Mouse (Mus musculus) lung, adult 2 months (tissue): ENCODE measurements around the gene Fgr. TPM values are rescaled to one million over a fixed set of nuclear protein-coding genes. Genes with fewer than 3 reads are reported as not detected.

Experiments
- DNase-seq: peaks from one replicate; pipeline ENCODE4 v3.0.0; 2022
- H3K4me1 ChIP-seq: fragments of 200-500 bp; 2 replicates; pipeline ENCODE4 v1.6.1; 2011; ENCODE audit warnings: low read length; ENCODE audit not compliant: control insufficient read depth, insufficient read depth
- H3K4me3 ChIP-seq: fragments of 200-500 bp; replicated peaks from 2 replicates; pipeline ENCODE3; 2011; ENCODE audit warnings: low read depth, mild to moderate bottlenecking, control low read depth, low read length; ENCODE audit errors: extremely low read depth
- CTCF ChIP-seq: fragments of 200-500 bp; IDR thresholded peaks from 2 replicates; pipeline ENCODE4 v1.5.1; 2011; ENCODE audit warnings: mild to moderate bottlenecking, low read length, control low read depth; ENCODE audit not compliant: insufficient read depth
- POLR2A ChIP-seq: fragments of 200-500 bp; IDR thresholded peaks from 2 replicates; pipeline ENCODE4 v1.6.1; 2011; ENCODE audit warnings: low read depth, mild to moderate bottlenecking, control low read depth, low read length, borderline replicate concordance; ENCODE audit errors: extremely low read depth
- WGBS: fragments of 180-500 bp; shearing (Covaris S2); methylation state at CpG from one replicate; pipeline ENCODE4 v1.1.7; 2018; 5-methylcytosine and 5-hydroxymethylcytosine counted together
- polyA plus RNA-seq: library from polyadenylated mRNA; depleted of rRNA; stranded (reverse); fragments of >200 nt; gene quantifications from 2 replicates; pipeline ENCODE4 v1.2.3, GENCODE M21; 2012

Fgr gene
- polyA plus RNA-seq, 1 experiment: 19.1 TPM

DNA sequence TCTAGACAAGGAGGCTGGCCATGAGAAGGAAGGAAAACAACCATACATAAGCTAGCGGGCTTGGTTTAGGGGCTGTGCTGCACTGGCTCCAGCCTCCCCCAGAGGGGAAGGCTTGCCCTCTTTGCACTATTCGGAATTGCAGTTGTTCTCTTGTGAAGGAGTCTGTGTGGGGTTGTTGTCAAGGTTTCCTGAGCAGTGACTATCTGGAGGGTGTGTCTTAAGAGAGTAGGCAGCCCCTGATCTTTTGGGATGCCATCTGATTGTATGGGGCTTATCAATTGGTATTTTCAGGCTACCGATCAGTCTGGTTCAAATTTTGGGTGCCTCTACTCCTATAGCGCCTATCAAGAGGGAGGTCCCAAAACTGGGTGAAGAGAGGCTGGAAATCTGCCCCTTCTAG is 68.3 kb downstream of the Fgr start:
- no peak overlapping the region for H3K4me3 ChIP-seq
- no peak for DNase-seq
- H3K4me1 ChIP-seq: peaks cover 25% of the 10 kb centered on the region
- no peak for TF ChIP-seq CTCF
- TF ChIP-seq POLR2A: no peak
- WGBS: 60% methylated on average over 4 of the region's 4 CpGs

DNA sequence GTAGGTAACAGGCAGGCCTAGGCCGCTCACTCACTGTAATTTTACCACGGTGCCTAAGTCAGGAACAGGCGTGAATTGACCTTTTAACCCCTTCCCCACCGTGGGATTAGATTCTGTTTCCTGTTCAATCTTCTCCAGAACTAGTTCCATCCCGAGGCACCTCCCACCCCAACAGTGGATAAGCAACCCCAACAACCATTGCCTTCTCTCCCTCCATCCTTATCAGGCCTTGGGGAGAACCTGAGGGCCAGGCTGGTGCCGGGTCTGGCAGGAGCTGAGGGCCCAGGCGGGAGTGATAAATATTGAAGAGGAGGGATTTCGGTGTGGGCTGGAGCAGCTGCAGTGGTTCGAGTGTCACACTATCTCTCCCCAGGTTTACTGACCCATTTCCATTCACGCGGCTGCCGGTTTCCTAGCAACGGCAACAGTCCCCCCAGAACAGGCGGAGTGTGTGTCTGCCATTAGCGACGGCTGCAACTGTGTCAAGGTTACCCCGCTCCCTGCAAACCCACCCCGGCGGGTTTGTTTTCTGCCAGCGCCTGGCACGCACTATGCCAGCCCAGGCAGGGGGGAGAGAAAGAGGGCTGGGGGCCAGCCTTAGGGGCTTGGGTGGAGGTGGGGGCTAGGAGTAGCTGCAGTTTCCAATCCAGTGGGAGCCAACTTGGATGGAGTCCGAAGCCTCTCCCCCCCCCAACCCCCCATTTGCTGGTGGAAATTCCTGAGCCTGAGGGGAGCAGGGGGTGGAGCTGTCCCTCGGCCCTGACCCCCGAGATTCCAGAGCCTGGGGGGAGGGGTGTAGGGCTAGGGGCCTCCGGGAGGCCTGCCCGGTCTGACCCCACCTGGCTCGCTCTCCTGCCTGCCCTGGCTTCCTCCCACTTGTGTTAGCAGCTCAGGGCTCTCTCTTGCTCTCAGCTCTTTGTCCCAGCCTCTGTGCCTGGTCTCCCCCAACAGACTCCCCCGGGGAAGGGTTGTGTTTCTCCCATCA is 69.0 kb downstream of the Fgr start:
- no peak for TF ChIP-seq POLR2A
- no peak for TF ChIP-seq CTCF
- WGBS: 40% methylated on average over 28 of the region's 28 CpGs
- Histone ChIP-seq H3K4me3 (no peak overlapping the region), H3K4me1 (peaks cover 20% of the 10 kb centered on the region)
- DNase-seq: no peak

DNA sequence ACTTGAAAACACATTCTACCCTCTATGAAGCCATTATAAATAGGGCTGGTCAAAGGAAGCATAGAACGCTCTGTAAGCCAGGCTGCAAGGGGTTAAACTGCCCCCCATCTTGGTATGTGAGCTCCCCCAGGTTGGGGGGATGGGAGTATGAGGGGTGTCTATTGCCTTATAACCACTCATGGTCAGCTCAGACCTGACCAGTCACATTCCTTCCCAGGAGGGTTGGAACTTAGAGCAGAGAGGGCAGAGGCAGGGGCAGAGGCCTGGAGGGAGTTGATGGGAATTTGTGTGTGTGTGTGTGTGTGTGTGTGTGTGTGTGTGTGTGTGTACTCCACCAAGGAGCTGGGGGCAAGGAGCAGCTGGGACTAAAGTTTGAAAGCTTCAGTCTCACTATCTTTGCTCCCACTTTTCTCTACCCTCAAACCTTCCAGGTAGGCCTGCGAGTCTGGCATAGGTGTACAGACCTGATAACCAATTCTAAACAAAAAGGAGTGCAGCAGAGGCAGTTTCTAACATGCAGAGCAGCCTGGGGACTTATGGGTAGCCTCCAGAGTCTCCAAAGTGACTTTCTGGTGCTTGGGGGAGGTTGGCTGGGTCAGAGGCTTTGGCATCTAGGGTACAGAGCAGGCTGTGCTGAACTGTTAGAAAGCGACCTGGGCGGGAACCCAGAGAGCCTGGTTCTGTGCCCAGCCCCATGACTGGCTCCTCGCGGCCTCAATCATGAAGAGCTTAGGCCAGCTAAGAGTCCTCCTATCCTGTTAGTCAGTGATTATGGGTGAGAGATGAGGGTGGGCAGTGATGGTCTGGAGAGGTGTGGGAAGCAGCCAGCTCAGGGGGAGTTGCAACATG is 70.1 kb downstream of the Fgr start:
- H3K4me1 ChIP-seq: peaks cover 20% of the 10 kb centered on the region
- no peak for TF ChIP-seq CTCF
- TF ChIP-seq POLR2A: no peak
- 51% methylated on average over 6 of the region's 6 CpGs for WGBS
- no peak overlapping the region for H3K4me3 ChIP-seq
- DNase-seq: no peak

DNA sequence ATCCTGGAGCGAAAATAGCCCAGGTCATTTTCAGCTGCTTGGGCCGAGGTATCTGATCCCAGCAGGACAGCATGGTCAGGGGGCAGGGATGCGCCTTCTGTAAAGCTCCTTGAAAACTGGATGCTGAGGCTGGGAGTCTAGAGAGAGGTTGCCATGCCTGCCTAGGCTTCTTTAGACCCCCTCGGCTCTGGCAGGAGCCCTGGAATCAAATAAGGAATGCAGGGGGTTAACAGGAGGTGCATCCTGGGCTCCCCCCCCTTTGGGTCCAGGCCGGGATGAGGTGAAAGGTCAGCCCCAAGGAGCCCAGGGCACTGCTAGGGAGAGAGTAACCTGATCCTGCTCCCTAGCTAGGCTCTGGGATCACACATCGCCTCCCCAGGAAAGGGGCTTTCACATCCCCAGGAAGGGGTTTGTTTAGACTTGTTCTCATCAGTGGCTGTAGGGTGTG is 70.8 kb downstream of the Fgr start:
- H3K4me3 ChIP-seq: no peak overlapping the region
- H3K4me1 ChIP-seq: peaks cover 22% of the 10 kb centered on the region
- 51% methylated on average over 6 of the region's 6 CpGs for WGBS
- TF ChIP-seq CTCF: no peak
- TF ChIP-seq POLR2A: no peak
- no peak for DNase-seq

DNA sequence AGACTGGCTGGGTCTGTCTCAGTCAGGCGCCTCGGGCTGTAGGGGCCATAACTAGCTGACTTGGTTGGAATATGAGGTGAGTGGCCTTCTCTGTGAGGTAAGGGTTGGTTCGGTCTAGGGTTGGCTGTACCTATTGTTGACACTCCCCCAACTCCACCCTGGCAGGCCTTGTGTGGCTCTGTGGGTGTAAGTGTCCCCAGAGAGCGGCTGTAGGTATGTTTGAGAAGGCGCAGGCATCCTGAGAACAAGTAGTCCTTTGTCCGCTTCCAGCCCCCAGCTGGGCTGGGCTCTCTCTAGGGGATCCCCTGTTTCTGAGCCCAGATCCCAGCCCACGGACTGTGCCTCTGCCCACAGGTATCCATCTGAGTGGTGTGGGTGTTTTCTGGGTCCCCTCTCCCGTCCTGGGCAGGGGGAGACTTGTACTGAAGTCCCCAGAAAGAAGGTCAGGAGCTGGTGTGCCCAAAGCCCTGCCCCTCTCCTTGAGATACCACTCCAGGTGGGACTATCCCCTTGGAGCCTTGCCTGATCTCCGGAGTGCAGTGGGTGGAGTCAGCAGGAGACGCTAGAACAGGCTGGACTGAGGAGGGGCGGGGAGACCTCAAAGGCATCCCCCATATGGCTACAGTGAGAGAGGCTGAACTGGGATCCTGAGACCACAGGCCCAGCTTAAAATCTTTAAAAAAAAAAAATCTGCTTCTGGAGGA is 72.0 kb downstream of the Fgr start:
- TF ChIP-seq POLR2A (peak; percentile 26; the same call in 1 of the 2 replicates), CTCF (no peak)
- 54% methylated on average over 11 of the region's 11 CpGs for WGBS
- DNase-seq: peak; percentile 64
- no peak overlapping the region for H3K4me3 ChIP-seq
- H3K4me1 ChIP-seq: peaks cover 28% of the 10 kb centered on the region

DNA sequence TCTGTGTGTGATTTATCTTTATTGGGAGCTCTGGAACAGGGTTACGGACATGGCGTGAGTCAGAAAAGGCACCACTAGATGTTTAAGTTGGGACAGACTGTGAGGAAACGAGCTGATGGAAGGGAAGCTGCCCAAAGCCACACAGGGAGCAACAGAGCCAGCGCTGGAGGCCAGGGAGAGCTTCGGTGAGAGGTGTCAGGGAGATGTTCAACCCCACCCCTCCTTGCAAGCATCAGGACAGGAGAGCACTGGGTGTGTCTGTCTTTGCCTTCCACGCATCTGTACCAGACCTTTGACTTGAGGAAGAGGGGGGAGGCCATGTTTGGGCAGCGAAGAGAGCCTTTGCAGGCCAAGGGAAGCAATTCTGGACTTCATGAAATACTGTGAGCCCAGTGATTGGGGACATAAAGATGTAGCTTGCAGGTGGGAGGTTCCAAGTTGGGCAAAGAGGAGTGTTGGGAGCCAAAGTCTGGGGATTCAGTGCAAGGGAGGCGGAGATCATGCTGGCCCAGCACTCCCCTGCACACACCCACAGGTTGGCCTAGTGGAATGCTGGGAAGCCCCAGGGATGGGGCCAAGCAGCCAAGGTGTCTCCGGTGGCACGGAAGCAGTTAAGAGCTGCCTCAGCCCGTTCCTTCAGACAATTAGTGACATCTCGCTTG is 72.9 kb downstream of the Fgr start:
- no peak for DNase-seq
- Histone ChIP-seq H3K4me1 (peaks cover 28% of the 10 kb centered on the region), H3K4me3 (no peak overlapping the region)
- no peak for TF ChIP-seq CTCF
- no peak for TF ChIP-seq POLR2A
- 41% methylated on average over 12 of the region's 12 CpGs for WGBS

DNA sequence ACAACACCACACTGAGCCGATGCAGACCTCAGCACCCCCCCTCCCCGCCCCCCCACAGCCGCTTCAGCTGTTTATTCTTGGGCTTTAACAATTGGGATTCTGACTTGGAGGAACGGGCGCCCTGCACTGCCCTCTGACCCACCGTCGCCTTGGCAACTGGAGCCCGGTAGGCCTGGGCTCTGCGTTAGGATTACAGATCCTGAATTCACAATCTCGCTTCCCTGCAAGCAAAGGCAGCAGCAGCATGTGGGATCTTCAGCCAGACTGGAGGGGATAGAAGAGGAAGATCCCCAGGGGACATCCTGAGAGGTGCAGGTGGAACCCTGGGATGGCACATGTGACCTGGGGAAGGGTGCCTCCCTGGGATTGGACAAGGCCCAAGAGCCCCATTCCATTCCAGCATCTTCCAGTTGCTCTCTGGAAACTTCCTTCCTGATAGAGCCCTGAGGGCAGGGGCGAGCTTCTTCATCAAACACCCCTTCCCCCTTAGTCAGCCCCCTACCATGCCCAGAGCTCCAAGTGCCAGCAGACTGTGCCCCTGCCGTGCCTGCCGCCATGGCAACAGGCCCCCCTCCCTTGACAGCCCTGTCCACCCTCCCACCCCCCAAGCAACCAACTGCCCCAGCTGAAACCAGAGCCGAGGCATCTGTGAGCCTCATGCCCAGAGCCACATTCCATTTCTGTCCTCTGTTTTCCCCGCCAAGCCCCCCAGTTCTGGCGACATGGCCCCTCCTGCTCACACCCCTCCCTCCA is 73.6 kb downstream of the Fgr start:
- Histone ChIP-seq H3K4me3 (no peak overlapping the region), H3K4me1 (peaks cover 26% of the 10 kb centered on the region)
- WGBS: 49% methylated on average over 16 of the region's 16 CpGs
- no peak for DNase-seq
- TF ChIP-seq CTCF (no peak), POLR2A (no peak)
